Mouse (Mus musculus) liver, adult 2 months (tissue): ENCODE results near the gene Krt75.

Source experiments
- CTCF ChIP-seq: fragments of 200-500 bp; IDR thresholded peaks from 2 replicates; pipeline ENCODE4 v1.5.1; 2011; ENCODE audit warnings: low read depth, low read length, control low read depth
- POLR2A ChIP-seq: fragments of 200-500 bp; IDR thresholded peaks from 2 replicates; pipeline ENCODE4 v1.6.1; 2011; ENCODE audit warnings: low read length, control low read depth; ENCODE audit not compliant: insufficient read depth; ENCODE audit errors: extremely low read depth

- TF ChIP-seq CTCF: no peak
- no peak for TF ChIP-seq POLR2A
These were observed 10.9 kb downstream of the Krt75 start, which contains the start of gene Krt90 for GRCm38 (mm10) chr15:101562850-101563249.
